Mouse (Mus musculus): ENCODE data around the gene Plpp2.

Plpp2 gene

DNA sequence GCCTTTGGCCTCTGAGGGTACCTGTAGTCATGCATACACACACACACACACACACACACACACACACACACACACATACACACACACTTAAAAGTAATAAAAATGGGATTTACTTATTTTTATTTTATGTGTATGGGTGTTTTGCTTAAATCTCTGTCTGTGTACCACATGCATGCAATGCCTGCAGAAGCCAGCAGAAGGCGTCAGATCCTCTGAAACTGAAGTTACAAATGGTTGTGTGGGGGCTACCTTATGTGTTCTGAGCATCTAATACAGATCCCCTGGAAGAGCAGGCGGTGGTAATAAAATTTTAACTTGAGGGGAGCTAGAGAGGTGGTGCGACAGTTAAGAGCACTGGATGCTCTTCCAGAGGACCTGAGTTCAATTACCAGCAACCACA lies 5.5 kb downstream of the Plpp2 start:
- in situ Hi-C loops (cut with MboI, MseI): loop anchor here (10.0 kb wide), 1 partner anchor 1883 kb away; no protein-coding TSS in a partner anchor

DNA sequence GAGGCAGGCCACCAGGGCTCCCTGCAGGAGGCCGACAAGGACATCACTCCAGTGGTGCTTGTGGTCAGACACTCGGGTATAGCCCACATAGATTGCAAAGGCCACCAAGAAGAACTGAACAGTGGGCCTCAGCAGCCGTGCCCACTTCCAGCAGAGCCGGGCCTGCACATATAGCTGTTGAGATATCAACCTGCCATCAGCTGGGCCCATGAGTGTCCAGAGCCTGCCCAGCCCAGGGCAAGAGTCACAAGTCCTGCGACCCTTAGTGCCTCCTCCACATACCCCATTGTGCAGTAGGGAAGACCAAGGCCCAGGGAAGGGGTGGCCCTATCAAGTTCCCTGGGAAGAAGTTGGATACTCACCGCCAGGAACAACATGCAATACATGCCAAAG lies 6.1 kb downstream of the Plpp2 start:
- in situ Hi-C loops (cut with MboI, MseI): loop anchor here (10.0 kb wide), 1 partner anchor 1883 kb away; no protein-coding TSS in a partner anchor

DNA sequence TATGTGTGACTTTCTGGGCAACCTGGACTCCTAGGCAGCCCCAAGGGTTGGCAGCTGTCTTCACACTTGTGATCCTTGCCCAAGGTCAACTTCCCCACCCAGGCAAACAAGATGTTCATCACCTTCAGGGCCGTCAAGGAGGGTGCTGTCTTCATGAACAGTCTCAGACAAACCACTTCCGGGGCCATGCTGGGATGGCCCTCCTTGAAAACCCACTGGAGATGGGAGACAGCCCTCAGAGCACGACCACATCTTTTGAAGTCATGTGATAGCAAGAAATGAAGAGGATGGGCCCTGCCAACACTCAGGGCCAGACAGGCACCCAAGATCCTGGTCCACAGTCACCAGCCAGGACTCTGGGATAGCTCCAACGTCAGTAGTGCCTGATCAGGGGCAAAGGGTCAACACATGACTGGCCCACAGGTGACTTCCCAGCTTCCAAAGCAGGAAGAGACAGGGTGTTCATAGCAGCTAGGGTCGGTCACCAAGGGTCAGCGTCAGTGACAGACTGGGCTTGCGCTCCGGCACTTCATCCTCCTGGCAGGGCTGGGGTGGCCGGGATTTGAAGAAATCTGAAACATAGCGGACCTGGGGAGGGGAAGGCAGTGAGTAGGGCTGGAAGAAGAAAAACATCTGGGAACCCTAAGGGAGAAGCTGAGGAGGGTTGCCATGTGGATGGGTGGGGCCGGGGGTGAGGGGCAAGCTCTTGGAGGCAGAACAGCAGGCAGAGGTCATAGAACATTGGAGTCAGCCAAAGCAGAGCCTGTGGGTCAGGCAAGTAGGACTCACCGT lies 6.7 kb downstream of the Plpp2 start:
- in situ Hi-C loops (cut with MboI, MseI): loop anchor here (10.0 kb wide), 1 partner anchor 1882 kb away; no protein-coding TSS in a partner anchor

DNA sequence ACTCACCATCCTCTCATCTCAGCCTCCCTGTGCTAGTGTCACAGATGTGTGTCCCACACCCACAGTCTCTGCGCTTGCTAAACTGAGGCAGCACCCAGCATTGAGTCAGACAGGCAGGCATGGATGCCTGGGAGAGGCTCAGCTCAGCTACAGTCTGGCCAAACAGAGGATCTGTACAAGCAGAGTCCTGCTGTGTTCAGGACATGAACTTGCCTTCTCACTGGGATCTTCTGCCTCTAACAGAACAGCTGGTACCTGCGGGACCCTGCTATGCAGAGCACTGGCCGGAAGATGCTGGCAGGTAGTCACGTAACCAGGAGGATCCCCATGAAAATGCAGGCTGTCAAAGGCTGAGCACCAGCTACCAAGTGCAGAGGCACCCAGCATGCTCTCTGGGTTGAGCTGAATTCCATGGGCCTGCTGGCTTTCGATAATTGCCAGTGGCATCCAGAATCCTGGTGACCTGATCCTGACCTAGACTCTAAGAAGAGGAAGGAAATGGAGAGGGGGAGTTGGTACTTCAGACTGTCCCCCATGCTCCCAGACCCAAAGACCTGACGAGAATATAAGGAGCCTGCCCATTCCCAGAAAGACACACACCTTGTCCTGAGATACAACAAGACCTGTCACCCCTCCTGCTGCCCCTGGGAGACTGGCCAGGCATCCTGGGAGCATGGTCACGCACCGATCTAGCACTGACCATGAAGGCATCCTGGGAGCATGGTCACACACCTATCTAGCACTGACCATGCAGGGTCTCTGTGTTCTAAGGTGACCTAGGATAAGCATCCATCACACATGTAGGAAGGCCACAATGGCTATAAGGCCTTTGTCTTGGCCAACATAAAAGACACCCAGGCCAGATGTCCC lies 7.9 kb downstream of the Plpp2 start:
- in situ Hi-C loops (cut with MboI, MseI): loop anchor here (10.0 kb wide), 1 partner anchor 1881 kb away; no protein-coding TSS in a partner anchor

GRCm38 (mm10) chr10:79524433-79524832 lies 9.2 kb downstream of the Plpp2 start:
- in situ Hi-C loops (cut with MboI, MseI): loop anchor here (10.0 kb wide), 1 partner anchor 1880 kb away; no protein-coding TSS in a partner anchor

- in situ Hi-C loops (cut with MboI, MseI): no loop called here
These were observed 26.9 kb downstream of the Plpp2 start for GRCm38 (mm10) chr10:79506709-79507108.

DNA sequence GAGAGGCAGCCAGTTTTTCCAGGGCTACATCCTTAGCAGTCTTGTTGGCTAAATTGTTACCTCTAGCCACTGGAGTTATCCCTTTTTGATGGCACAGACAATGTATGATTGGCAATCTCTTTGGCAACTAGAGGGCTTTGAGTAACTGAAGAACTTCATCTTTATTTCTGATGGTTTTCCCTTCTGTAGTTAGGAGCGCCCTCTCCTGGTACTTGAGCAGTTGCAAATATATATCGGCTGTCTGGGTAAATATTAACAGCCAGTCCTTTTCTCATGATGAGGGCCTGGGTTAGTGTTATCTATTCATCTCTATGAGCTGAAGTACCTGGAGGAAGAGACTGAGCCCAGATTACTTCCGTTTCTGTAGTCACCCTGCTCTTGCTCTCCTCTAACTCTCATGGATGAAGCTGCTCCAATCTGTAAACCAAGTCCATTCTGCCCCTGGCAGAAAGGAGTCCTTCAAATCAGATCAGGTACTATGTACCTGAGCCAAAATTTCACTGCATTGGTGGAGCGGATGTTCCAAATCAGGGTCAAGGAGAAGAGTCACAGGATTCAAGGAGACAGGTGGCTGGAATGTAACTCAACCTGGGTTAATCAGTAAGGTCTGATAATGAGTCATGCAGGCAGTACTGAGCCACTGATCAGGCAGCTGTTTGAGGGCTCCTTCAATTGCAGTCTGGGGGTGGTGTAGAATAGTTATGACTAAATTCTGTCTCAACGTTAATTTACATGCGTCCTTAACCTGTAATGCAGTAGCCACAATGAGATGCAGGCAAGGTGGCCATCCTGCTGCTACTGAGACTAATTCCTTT lies 30.6 kb downstream of the Plpp2 start:
- in situ Hi-C loops (cut with MboI, MseI): no loop called here

- in situ Hi-C loops (cut with MboI, MseI): no loop called here
These were observed 36.8 kb downstream of the Plpp2 start for GRCm38 (mm10) chr10:79496701-79497288.

DNA sequence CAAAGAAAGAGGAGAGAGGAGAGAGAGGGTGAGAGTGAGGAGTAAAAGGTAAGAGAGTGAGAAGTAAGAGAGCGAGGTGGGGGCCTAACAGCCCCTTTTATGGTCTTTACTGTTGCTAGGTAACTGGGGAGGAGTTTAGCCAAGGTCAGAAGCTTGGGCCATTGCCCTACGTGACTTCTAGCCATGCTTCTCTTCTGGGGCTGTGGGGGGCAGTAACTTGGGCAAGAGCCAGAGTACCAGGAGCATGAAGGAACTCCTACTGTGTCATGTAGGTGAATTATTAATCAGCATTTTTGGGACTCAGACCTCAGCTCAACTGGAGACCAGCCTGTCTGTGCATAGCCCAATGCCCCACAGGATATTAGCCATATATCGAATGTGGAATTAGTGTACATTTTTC lies 37.7 kb downstream of the Plpp2 start:
- in situ Hi-C loops (cut with MboI, MseI): no loop called here
